Mouse (Mus musculus) erythroblast, embryonic 14.5 days (primary cell): ENCODE measurements around the gene Pou2af1. TPM values are rescaled to one million over a fixed set of nuclear protein-coding genes. Genes with fewer than 3 reads are reported as not detected.

Experiments
- H3K27me3 ChIP-seq: 2 replicates; pipeline ENCODE4 v1.6.1; 2012; ENCODE audit warnings: inconsistent platforms; ENCODE audit not compliant: control insufficient read depth
- H3K36me3 ChIP-seq: 2 replicates; pipeline ENCODE4 v1.6.1; 2012; ENCODE audit warnings: mild to moderate bottlenecking, inconsistent platforms; ENCODE audit not compliant: control insufficient read depth
- H3K4me1 ChIP-seq: 2 replicates; pipeline ENCODE4 v1.6.1; 2012; ENCODE audit warnings: inconsistent platforms; ENCODE audit not compliant: control insufficient read depth
- H3K4me3 ChIP-seq: replicated peaks from 2 replicates; pipeline ENCODE3; 2012; ENCODE audit warnings: moderate library complexity, mild to moderate bottlenecking, inconsistent platforms
- H3K9me3 ChIP-seq: 2 replicates; pipeline ENCODE4 v1.6.1; 2012; ENCODE audit warnings: low read length, inconsistent platforms, mixed read lengths; ENCODE audit not compliant: control insufficient read depth
- GATA1 ChIP-seq: IDR thresholded peaks from 2 replicates; pipeline ENCODE4 v1.6.1; 2012; ENCODE audit warnings: low read length, inconsistent platforms, mixed read lengths
- TAL1 ChIP-seq: IDR thresholded peaks from 3 replicates; pipeline ENCODE4 v1.6.1; 2012; ENCODE audit warnings: low read length, inconsistent platforms, mixed read lengths
- polyA plus RNA-seq: library from polyadenylated mRNA; stranded (reverse); fragments of >175 nt; gene quantifications from 2 replicates; pipeline ENCODE4 v1.2.3, GENCODE M21; 2012

Gene Pou2af1
- polyA plus RNA-seq, 1 experiment: 0.10 TPM

- H3K27me3 ChIP-seq: no peaks in the 10 kb centered on the region
- TF ChIP-seq TAL1 (no peak), GATA1 (no peak)
- no peaks in the 10 kb centered on the region for H3K9me3 ChIP-seq
- no peaks in the 10 kb centered on the region for H3K36me3 ChIP-seq
- H3K4me1 ChIP-seq: no peaks in the 10 kb centered on the region
- no peak overlapping the region for H3K4me3 ChIP-seq
Observed at GRCm38 (mm10) chr9:51178297-51178696, 35.2 kb upstream of the Pou2af1 start.

- Histone ChIP-seq H3K36me3 (no peaks in the 10 kb centered on the region), H3K9me3 (no peaks in the 10 kb centered on the region), H3K27me3 (no peaks in the 10 kb centered on the region), H3K4me3 (no peak overlapping the region), H3K4me1 (no peaks in the 10 kb centered on the region)
- TF ChIP-seq GATA1 (no peak), TAL1 (no peak)
Observed at GRCm38 (mm10) chr9:51180621-51181020, 32.9 kb upstream of the Pou2af1 start.

GRCm38 (mm10) chr9:51182716-51183710 is 30.5 kb upstream of the Pou2af1 start:
- Histone ChIP-seq H3K9me3 (no peaks in the 10 kb centered on the region), H3K4me3 (no peak overlapping the region), H3K36me3 (no peaks in the 10 kb centered on the region), H3K27me3 (no peaks in the 10 kb centered on the region), H3K4me1 (no peaks in the 10 kb centered on the region)
- TF ChIP-seq GATA1: no peak
- TF ChIP-seq TAL1: no peak

- Histone ChIP-seq H3K27me3 (no peaks in the 10 kb centered on the region), H3K4me1 (no peaks in the 10 kb centered on the region), H3K4me3 (no peak overlapping the region), H3K36me3 (no peaks in the 10 kb centered on the region), H3K9me3 (no peaks in the 10 kb centered on the region)
- TF ChIP-seq GATA1 (no peak), TAL1 (no peak)
Observed at GRCm38 (mm10) chr9:51185386-51185785, 28.1 kb upstream of the Pou2af1 start.

GRCm38 (mm10) chr9:51185871-51186270 is 27.6 kb upstream of the Pou2af1 start:
- Histone ChIP-seq H3K4me3 (no peak overlapping the region), H3K36me3 (no peaks in the 10 kb centered on the region), H3K9me3 (no peaks in the 10 kb centered on the region), H3K27me3 (no peaks in the 10 kb centered on the region), H3K4me1 (no peaks in the 10 kb centered on the region)
- TF ChIP-seq GATA1 (no peak), TAL1 (no peak)

GRCm38 (mm10) chr9:51190655-51191054 is 22.9 kb upstream of the Pou2af1 start:
- Histone ChIP-seq H3K4me1 (no peaks in the 10 kb centered on the region), H3K36me3 (no peaks in the 10 kb centered on the region), H3K4me3 (no peak overlapping the region), H3K9me3 (peaks cover 2% of the 10 kb centered on the region; the same call in 1 of the 2 replicates), H3K27me3 (no peaks in the 10 kb centered on the region)
- TF ChIP-seq GATA1 (no peak), TAL1 (no peak)

GRCm38 (mm10) chr9:51194790-51195189 is 18.7 kb upstream of the Pou2af1 start:
- TF ChIP-seq GATA1: no peak
- no peak for TF ChIP-seq TAL1
- no peak overlapping the region for H3K4me3 ChIP-seq
- no peaks in the 10 kb centered on the region for H3K27me3 ChIP-seq
- no peaks in the 10 kb centered on the region for H3K4me1 ChIP-seq
- peaks cover 2% of the 10 kb centered on the region; the same call in 1 of the 2 replicates for H3K9me3 ChIP-seq
- no peaks in the 10 kb centered on the region for H3K36me3 ChIP-seq

GRCm38 (mm10) chr9:51208974-51209332 is 4.6 kb upstream of the Pou2af1 start:
- no peaks in the 10 kb centered on the region for H3K4me1 ChIP-seq
- H3K4me3 ChIP-seq: no peak overlapping the region
- TF ChIP-seq GATA1: no peak
- no peak for TF ChIP-seq TAL1
- H3K36me3 ChIP-seq: no peaks in the 10 kb centered on the region
- H3K27me3 ChIP-seq: no peaks in the 10 kb centered on the region
- no peaks in the 10 kb centered on the region for H3K9me3 ChIP-seq

GRCm38 (mm10) chr9:51211191-51211590 is 2.3 kb upstream of the Pou2af1 start:
- H3K4me3 ChIP-seq: no peak overlapping the region
- no peaks in the 10 kb centered on the region for H3K4me1 ChIP-seq
- TF ChIP-seq GATA1: no peak
- no peaks in the 10 kb centered on the region for H3K9me3 ChIP-seq
- no peaks in the 10 kb centered on the region for H3K36me3 ChIP-seq
- no peaks in the 10 kb centered on the region for H3K27me3 ChIP-seq
